Mouse (Mus musculus) midbrain, embryonic 10.5 days (tissue): ENCODE data around the gene Gm8374. TPM values are rescaled to one million over a fixed set of nuclear protein-coding genes. Genes with fewer than 3 reads are reported as not detected.
"Not testable (repeated sequence)": the region's sequence is repeated elsewhere in the genome, so short reads cannot be mapped to it uniquely, and the experiment has no call there.

Experiments used
- DNase-seq: peaks from one replicate; pipeline ENCODE4 v3.0.0-alpha.2; 2017; ENCODE audit warnings: low spot score
- H3K27ac ChIP-seq: fragments of 300-500 bp; sonication (generic); replicated peaks from 2 replicates; pipeline ENCODE4 v1.5.1; 2016; ENCODE audit warnings: mild to moderate bottlenecking
- H3K27me3 ChIP-seq: fragments of 300-500 bp; sonication (generic); 2 replicates; pipeline ENCODE4 v1.6.1; 2016; ENCODE audit warnings: low read depth, mild to moderate bottlenecking; ENCODE audit not compliant: poor library complexity, severe bottlenecking
- H3K36me3 ChIP-seq: fragments of 300-500 bp; sonication (generic); 2 replicates; pipeline ENCODE4 v1.6.1; 2016; ENCODE audit warnings: mild to moderate bottlenecking, moderate library complexity
- H3K4me1 ChIP-seq: fragments of 300-500 bp; sonication (generic); 2 replicates; pipeline ENCODE4 v1.6.1; 2016
- H3K4me3 ChIP-seq: fragments of 300-500 bp; sonication (generic); 2 replicates; pipeline ENCODE4 v1.5.1; 2016; ENCODE audit warnings: mild to moderate bottlenecking, moderate library complexity
- H3K9me3 ChIP-seq: fragments of 300-500 bp; sonication (generic); replicated peaks from 2 replicates; pipeline ENCODE4 v1.6.1; 2016; ENCODE audit warnings: mild to moderate bottlenecking
- WGBS: fragments of 180-500 bp; shearing (Covaris S2); methylation state at CpG from one replicate; pipeline ENCODE4 v1.1.7; 2016; 5-methylcytosine and 5-hydroxymethylcytosine counted together
- polyA plus RNA-seq: library from polyadenylated mRNA; unstranded; fragments of >200 nt; fragmentation: Nextera tagmentation; extraction: Ambion mirVana; gene quantifications from 2 replicates; pipeline ENCODE4 v1.2.1, GENCODE M21; 2016

Gm8374 gene
- not detected in 2 replicates for polyA plus RNA-seq

GRCm38 (mm10) chr14:7365034-7365433 is at the start of gene Gm8374:
TSS of gene Gm8374 (minus strand) at chr14:7365134.
- H3K36me3 ChIP-seq, H3K27me3 ChIP-seq: not testable (repeated sequence)
- 87% methylated on average over 3 of the region's 3 CpGs for WGBS

GRCm38 (mm10) chr14:7332295-7332694 is 32.6 kb downstream of the Gm8374 start, which contains the start of gene Gm5797:
TSS of gene Gm5797 (minus strand) at chr14:7332395.
- not testable (repeated sequence) for H3K9me3 ChIP-seq, DNase-seq, H3K27me3 ChIP-seq, H3K4me1 ChIP-seq, H3K36me3 ChIP-seq, H3K27ac ChIP-seq, H3K4me3 ChIP-seq
- WGBS, result no CpG with 5 or more reads among the region's 1 CpGs

More at GRCm38 (mm10) chr14:7365034-7365433, at the start of gene Gm8374:
- DNase-seq, H3K27ac ChIP-seq, H3K4me1 ChIP-seq, H3K4me3 ChIP-seq, H3K9me3 ChIP-seq: not testable (repeated sequence)

GRCm38 (mm10) chr14:7315093-7315492 is 49.8 kb downstream of the Gm8374 start:
- H3K36me3 ChIP-seq, H3K9me3 ChIP-seq, H3K4me1 ChIP-seq, H3K27me3 ChIP-seq: not testable (repeated sequence)
- Histone ChIP-seq H3K4me3 (peak overlapping the region; percentile 61), H3K27ac (peak overlapping the region; percentile 85)
- 1% methylated on average over 15 of the region's 19 CpGs for WGBS
- DNase-seq, result peak; percentile 78

GRCm38 (mm10) chr14:7314661-7315060 is 50.3 kb downstream of the Gm8374 start, which contains the start of gene Gm3739:
TSS of gene Gm3739 (minus strand) at chr14:7315049.
- not testable (repeated sequence) for H3K4me1 ChIP-seq

More at GRCm38 (mm10) chr14:7314661-7315060, 50.3 kb downstream of the Gm8374 start, which contains the start of gene Gm3739:
- not testable (repeated sequence) for H3K27me3 ChIP-seq, DNase-seq, H3K36me3 ChIP-seq, H3K9me3 ChIP-seq
- Histone ChIP-seq H3K4me3 (peak within 1 kb of the TSS; percentile 61), H3K27ac (peak within 1 kb of the TSS; percentile 85)
- WGBS, result 0% methylated on average over 17 of the region's 35 CpGs

Other genes with a start within 250 kb of the Gm8374 start
- not detected in 2 replicates for gene Gm6676, start 239.7 kb downstream of the Gm8374 start, polyA plus RNA-seq
- 4.0 and 4.1 TPM in 2 replicates for gene Gm3512, start 190.6 kb downstream of the Gm8374 start, polyA plus RNA-seq
- not detected in 2 replicates for gene Gm16434, start 170.6 kb downstream of the Gm8374 start, polyA plus RNA-seq
- gene Gm3727, start 100.4 kb downstream of the Gm8374 start, polyA plus RNA-seq, result not detected in 2 replicates
- 1.7 and 1.9 TPM in 2 replicates for gene Gm3739, start 50.1 kb downstream of the Gm8374 start, polyA plus RNA-seq
- gene Gm5797, start 32.7 kb downstream of the Gm8374 start, polyA plus RNA-seq, result not detected in 2 replicates
- gene Gm3755, start 85.8 kb upstream of the Gm8374 start, polyA plus RNA-seq, result not detected in 2 replicates
- gene Gm3752, start 118.6 kb upstream of the Gm8374 start, polyA plus RNA-seq, result 1.2 and 3.0 TPM in 2 replicates
- 0.61 and 1.0 TPM in 2 replicates for gene Gm3558, start 203.4 kb upstream of the Gm8374 start, polyA plus RNA-seq
- not detected in 2 replicates for gene Gm10338, start 230.5 kb upstream of the Gm8374 start, polyA plus RNA-seq